Mouse (Mus musculus) retina, postnatal 7 days (tissue): ENCODE data around the gene Rimbp3.

Experiments used
- DNase-seq: peaks from one replicate; pipeline ENCODE4 v3.0.0-alpha.2; 2012; ENCODE audit warnings: low read depth, low spot score

Gene Rimbp3

GRCm38 (mm10) chr16:17255270-17255669, 46.9 kb downstream of the Rimbp3 start:
- DNase-seq, result no peak

DNA sequence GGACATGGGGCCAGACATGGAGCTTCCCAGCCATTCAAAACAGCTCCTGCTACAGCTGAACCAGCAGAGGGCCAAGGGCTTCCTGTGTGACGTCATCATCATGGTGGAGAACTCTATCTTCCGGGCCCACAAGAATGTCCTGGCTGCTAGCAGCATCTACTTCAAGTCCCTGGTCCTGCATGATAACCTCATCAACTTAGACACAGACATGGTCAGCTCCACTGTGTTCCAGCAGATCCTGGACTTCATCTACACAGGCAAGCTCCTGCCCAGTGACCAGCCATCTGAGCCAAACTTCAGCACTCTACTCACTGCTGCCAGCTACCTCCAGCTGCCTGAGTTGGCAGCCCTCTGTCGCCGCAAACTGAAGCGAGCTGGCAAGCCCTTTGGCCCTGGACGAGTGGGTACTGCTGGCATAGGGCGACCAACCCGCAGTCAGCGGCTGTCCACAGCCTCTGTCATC, 49.0 kb downstream of the Rimbp3 start:
- DNase-seq, result no peak

DNA sequence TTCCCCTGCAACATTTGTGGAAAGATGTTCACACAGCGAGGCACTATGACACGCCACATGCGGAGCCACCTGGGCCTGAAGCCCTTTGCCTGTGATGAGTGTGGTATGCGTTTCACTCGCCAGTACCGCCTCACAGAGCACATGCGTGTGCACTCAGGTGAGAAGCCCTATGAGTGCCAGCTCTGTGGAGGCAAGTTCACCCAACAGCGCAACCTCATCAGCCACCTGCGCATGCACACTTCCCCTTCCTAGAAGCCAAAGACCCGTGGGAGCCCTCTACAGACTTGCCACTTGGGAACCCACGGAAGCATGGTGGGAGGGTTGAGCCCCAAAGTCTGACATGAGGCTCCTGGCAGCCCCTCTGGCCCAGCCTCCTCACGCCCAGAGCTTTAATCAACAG, 50.5 kb downstream of the Rimbp3 start:
- no peak for DNase-seq

DNA sequence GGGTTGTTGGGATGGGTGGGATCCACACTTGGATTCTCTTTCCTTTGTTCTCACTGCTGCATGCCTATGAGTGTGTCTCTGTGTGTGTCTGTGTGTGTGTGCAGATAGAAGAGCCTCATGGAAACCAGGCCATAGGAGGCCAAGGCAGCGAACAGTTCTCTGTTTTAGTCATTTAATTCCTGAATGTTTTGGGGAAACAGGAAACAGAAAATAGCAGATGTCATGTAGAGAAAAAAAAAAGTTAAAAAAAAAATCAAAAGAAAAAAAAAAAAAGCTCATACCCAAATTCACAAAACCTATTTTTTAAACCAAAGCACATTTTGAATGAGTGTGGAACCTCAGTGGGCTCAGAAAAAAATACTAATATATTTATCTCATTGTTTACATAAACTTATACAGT, 52.9 kb downstream of the Rimbp3 start:
- no peak for DNase-seq
